Mouse (Mus musculus): Measurements from ENCODE around the gene Adat1. TPM values are rescaled to one million over a fixed set of nuclear protein-coding genes. Genes with fewer than 3 reads are reported as not detected.

The Adat1 gene
- total and polyA plus RNA-seq, 2 experiments from 2014 or later, result 4.3 to 4.5 TPM

DNA sequence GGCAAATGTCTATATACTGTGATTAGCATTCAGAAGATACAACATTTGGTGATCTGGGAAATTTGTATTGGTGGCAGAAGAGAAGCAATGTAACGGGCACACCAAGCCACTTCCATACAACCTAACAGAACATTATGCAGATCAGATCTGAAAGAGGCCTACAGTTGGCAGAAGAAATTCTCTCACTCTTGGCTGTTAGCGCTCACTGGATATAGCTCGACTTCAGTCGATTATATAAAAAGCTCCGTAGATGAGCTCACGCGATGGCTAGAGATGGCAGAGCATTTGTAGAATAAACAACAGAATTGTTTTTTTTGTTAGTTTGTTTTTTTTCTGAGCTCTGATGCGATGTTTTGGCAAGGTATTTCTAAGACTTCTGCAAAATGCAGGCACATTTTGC, 824 bp downstream of the Adat1 start:
- ATAC-seq (no peak), DNase-seq (peak; percentile 49)
- Histone ChIP-seq H3K27ac (ENCODE audit: low read depth, low read length) (no peak overlapping the region), H3K4me1 (ENCODE audit: insufficient read depth) (no peaks in the 10 kb centered on the region), H3K9me3 (ENCODE audit: low read length) (no peaks in the 10 kb centered on the region), H3K36me3 (ENCODE audit: insufficient read depth) (peaks cover 41% of the 10 kb centered on the region), H3K27me3 (ENCODE audit: insufficient read depth, low read length) (no peaks in the 10 kb centered on the region), H3K4me2 (ENCODE audit: low read depth) (peak overlapping the region; percentile 70), H3K4me3 (ENCODE audit: low read depth, low read length) (peak overlapping the region; percentile 57), H3K9ac (peak overlapping the region; percentile 69)
- WGBS, result 36% methylated on average over 8 of the region's 8 CpGs
- no peak for TF ChIP-seq CTCF (IDR thresholded peaks at IDR 0.05; ENCODE audit: low read depth)

- Histone ChIP-seq H3K27me3 (ENCODE audit: insufficient read depth, low read length) (no peaks in the 10 kb centered on the region), H3K9me3 (ENCODE audit: low read length) (no peaks in the 10 kb centered on the region), H3K4me3 (ENCODE audit: low read depth, low read length) (no peak overlapping the region), H3K27ac (ENCODE audit: low read depth, low read length) (no peak overlapping the region), H3K4me2 (ENCODE audit: low read depth) (no peak overlapping the region), H3K36me3 (ENCODE audit: insufficient read depth) (peaks cover 38% of the 10 kb centered on the region), H3K4me1 (ENCODE audit: insufficient read depth) (no peaks in the 10 kb centered on the region), H3K9ac (no peak overlapping the region)
- peak; percentile 86 for TF ChIP-seq CTCF (IDR thresholded peaks at IDR 0.05; ENCODE audit: low read depth)
- DNase-seq (peak; percentile 79), ATAC-seq (no peak)
- WGBS, result 12% methylated on average over 7 of the region's 7 CpGs
Measured at GRCm38 (mm10) chr8:111989911-111990310, 2.2 kb downstream of the Adat1 start.

DNA sequence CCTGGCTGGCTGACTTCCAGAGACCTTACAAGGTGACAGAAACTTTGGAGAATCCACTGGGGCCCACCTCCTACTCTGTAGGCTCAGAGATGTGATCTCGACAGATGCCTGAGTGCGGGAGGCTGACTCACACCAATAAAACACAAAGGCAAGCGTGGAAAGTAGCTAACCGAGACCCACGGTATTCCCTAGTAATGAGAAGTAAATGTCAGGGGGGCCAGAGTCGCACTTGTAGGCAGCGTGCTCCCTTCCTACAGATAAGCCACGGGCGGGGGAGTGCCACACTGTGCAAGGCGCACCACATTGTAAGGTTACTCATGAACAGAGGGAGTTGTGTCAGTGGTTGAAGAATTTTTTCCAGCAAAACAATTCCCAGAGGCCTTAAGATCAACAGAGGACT, 7.6 kb downstream of the Adat1 start:
- Histone ChIP-seq H3K4me1 (ENCODE audit: insufficient read depth) (no peaks in the 10 kb centered on the region), H3K36me3 (ENCODE audit: insufficient read depth) (peaks cover 31% of the 10 kb centered on the region), H3K9me3 (ENCODE audit: low read length) (no peaks in the 10 kb centered on the region), H3K4me3 (ENCODE audit: low read depth, low read length) (no peak overlapping the region), H3K27me3 (ENCODE audit: insufficient read depth, low read length) (no peaks in the 10 kb centered on the region), H3K4me2 (ENCODE audit: low read depth) (no peak overlapping the region), H3K9ac (no peak overlapping the region), H3K27ac (ENCODE audit: low read depth, low read length) (no peak overlapping the region)
- WGBS, result 93% methylated on average over 10 of the region's 10 CpGs
- no peak for DNase-seq
- no peak for TF ChIP-seq CTCF (IDR thresholded peaks at IDR 0.05; ENCODE audit: low read depth)
- ATAC-seq, result no peak

GRCm38 (mm10) chr8:111982116-111982515, 10.0 kb downstream of the Adat1 start:
- DNase-seq, result no peak
- Histone ChIP-seq H3K9me3 (ENCODE audit: low read length) (no peaks in the 10 kb centered on the region), H3K27ac (ENCODE audit: low read depth, low read length) (no peak overlapping the region), H3K4me3 (ENCODE audit: low read depth, low read length) (no peak overlapping the region), H3K4me1 (ENCODE audit: insufficient read depth) (no peaks in the 10 kb centered on the region), H3K27me3 (ENCODE audit: insufficient read depth, low read length) (no peaks in the 10 kb centered on the region), H3K9ac (no peak overlapping the region), H3K4me2 (ENCODE audit: low read depth) (no peak overlapping the region), H3K36me3 (ENCODE audit: insufficient read depth) (peaks cover 31% of the 10 kb centered on the region)
- WGBS, result 82% methylated on average over 7 of the region's 7 CpGs
- TF ChIP-seq CTCF (IDR thresholded peaks at IDR 0.05; ENCODE audit: low read depth), result no peak; the same call in none of the 2 replicates
- no peak for ATAC-seq

GRCm38 (mm10) chr8:111978147-111978546, 14.0 kb downstream of the Adat1 start:
- 84% methylated on average over 10 of the region's 10 CpGs for WGBS
- Histone ChIP-seq H3K4me2 (ENCODE audit: low read depth) (no peak overlapping the region), H3K4me3 (ENCODE audit: low read depth, low read length) (no peak overlapping the region), H3K9ac (no peak overlapping the region), H3K9me3 (ENCODE audit: low read length) (no peaks in the 10 kb centered on the region), H3K27ac (ENCODE audit: low read depth, low read length) (no peak overlapping the region), H3K36me3 (ENCODE audit: insufficient read depth) (peaks cover 14% of the 10 kb centered on the region; the same call in 1 of the 2 replicates), H3K4me1 (ENCODE audit: insufficient read depth) (no peaks in the 10 kb centered on the region), H3K27me3 (ENCODE audit: insufficient read depth, low read length) (no peaks in the 10 kb centered on the region)
- DNase-seq (no peak), ATAC-seq (no peak)
- no peak for TF ChIP-seq CTCF (IDR thresholded peaks at IDR 0.05; ENCODE audit: low read depth)

DNA sequence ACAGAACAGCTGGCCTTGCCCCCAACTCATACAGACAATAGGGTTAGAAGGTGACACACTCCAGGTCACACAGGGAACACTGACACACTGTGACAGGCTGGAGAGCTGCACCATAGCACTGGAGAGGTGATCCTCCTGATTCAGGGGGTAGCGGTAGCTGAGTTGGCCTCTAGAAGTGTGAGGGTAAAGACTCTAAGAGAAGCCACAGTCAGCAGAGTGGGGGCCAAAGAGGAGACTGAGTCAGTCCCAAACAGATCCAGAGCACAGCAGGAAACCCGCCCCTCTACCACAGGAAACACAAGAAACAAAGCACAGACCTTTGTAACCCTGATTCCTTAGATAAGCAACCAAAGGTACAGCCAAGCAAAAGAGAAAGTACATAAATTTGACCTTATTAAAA, 15.8 kb downstream of the Adat1 start:
- no peaks in the 10 kb centered on the region for H3K4me1 ChIP-seq (ENCODE audit: insufficient read depth)
- no peaks in the 10 kb centered on the region for H3K9me3 ChIP-seq (ENCODE audit: low read length)
- no peak overlapping the region for H3K4me3 ChIP-seq (ENCODE audit: low read depth, low read length)
- TF ChIP-seq CTCF (IDR thresholded peaks at IDR 0.05; ENCODE audit: low read depth), result no peak
- H3K4me2 ChIP-seq (ENCODE audit: low read depth), result no peak overlapping the region
- H3K27ac ChIP-seq (ENCODE audit: low read depth, low read length), result no peak overlapping the region
- ATAC-seq (no peak), DNase-seq (no peak)
- H3K36me3 ChIP-seq (ENCODE audit: insufficient read depth), result peaks cover 8% of the 10 kb centered on the region; the same call in 1 of the 2 replicates
- 98% methylated on average over 2 of the region's 2 CpGs for WGBS
- no peak overlapping the region for H3K9ac ChIP-seq
- no peaks in the 10 kb centered on the region for H3K27me3 ChIP-seq (ENCODE audit: insufficient read depth, low read length)

- DNase-seq (no peak), ATAC-seq (no peak)
- WGBS, result 97% methylated on average over 2 of the region's 2 CpGs
- Histone ChIP-seq H3K4me2 (ENCODE audit: low read depth) (no peak overlapping the region), H3K27me3 (ENCODE audit: insufficient read depth, low read length) (no peaks in the 10 kb centered on the region), H3K27ac (ENCODE audit: low read depth, low read length) (no peak overlapping the region), H3K9ac (no peak overlapping the region), H3K36me3 (ENCODE audit: insufficient read depth) (peaks cover 8% of the 10 kb centered on the region; the same call in 1 of the 2 replicates), H3K4me3 (ENCODE audit: low read depth, low read length) (no peak overlapping the region), H3K4me1 (ENCODE audit: insufficient read depth) (no peaks in the 10 kb centered on the region), H3K9me3 (ENCODE audit: low read length) (no peaks in the 10 kb centered on the region)
- no peak for TF ChIP-seq CTCF (IDR thresholded peaks at IDR 0.05; ENCODE audit: low read depth)
Measured at GRCm38 (mm10) chr8:111975706-111976105, 16.4 kb downstream of the Adat1 start.
